ENCODE assay signal across 10 mouse cellular contexts in the genomic region with DNA sequence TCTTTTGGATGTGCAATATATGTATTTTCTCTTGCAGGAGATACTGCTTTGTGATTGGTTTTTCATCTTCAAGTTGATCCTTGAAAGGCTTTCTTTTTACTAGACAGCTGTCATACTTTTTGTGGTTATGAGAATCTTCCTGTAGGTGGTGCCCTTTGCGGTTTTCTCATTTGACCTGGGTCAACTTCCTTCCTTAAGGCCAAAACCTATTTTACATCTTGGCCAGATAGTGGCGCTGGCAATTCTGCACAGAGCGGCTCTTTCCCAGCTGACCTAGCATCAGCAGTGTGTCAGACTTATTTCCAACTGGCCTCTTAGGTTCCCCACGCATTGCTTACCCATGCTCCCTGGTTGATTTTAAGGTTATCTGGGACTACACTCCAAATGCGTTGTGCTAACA. TPM values are rescaled to one million over a fixed set of nuclear protein-coding genes. Genes with fewer than 3 reads are reported as not detected.
DNase-seq lines count a peak whose midpoint lies in the region; ATAC-seq and TF ChIP-seq lines count a peak whose summit lies in the region.
"Had no signal": no experiment of that assay in that cellular context is flagged by ENCODE, and none has a peak within 500 bp of the region (broad histone marks: within the 10 kb centered on the region; RNA-seq: fewer than 3 reads in every experiment).

No protein-coding gene starts in this region.

- ATAC-seq in cerebellum, adult (ENCODE audit: insufficient number of reproducible peaks, low FRiP score, low TSS enrichment) = no peak
- no peak for ATAC-seq in liver, embryonic 12.5 days

- H3K27ac ChIP-seq in liver, embryonic 12.5 days = no peak overlapping the region
- H3K27ac ChIP-seq in spleen, adult 2 months (ENCODE audit: insufficient read depth, low read length) = no peak overlapping the region
- no peak overlapping the region for H3K27ac ChIP-seq in midbrain, embryonic 10.5 days (replicated peaks)
- H3K27ac ChIP-seq: limb, embryonic 13.5 days had no signal

- TF ChIP-seq POLR2A in spleen, adult 2 months (IDR thresholded peaks at IDR 0.05; ENCODE audit: low read depth, low read length) = no peak

- 21% methylated on average over 5 of the region's 5 CpGs for WGBS in liver, embryonic 12.5 days (ENCODE audit: insufficient replicate concordance)
- 31% methylated on average over 5 of the region's 5 CpGs for WGBS in spleen, adult 2 months
- WGBS in midbrain, embryonic 10.5 days = 53% methylated on average over 5 of the region's 5 CpGs

- peaks cover 31% of the 10 kb centered on the region for H3K4me1 ChIP-seq in liver, embryonic 12.5 days
- peaks cover 3% of the 10 kb centered on the region; the same call in 1 of the 2 replicates for H3K4me1 ChIP-seq in spleen, adult 2 months (ENCODE audit: control insufficient read depth, insufficient read depth, insufficient read length)
- peaks cover 17% of the 10 kb centered on the region for H3K4me1 ChIP-seq in midbrain, embryonic 10.5 days

- H3K9ac ChIP-seq in liver, embryonic 12.5 days = no peak overlapping the region
- H3K9ac ChIP-seq: limb, embryonic 13.5 days had no signal

- no peak overlapping the region for H3K4me3 ChIP-seq in liver, embryonic 12.5 days
- no peak overlapping the region for H3K4me3 ChIP-seq in spleen, adult 2 months (ENCODE audit: extremely low read depth, insufficient read depth, insufficient read length)
- no peak overlapping the region for H3K4me3 ChIP-seq in midbrain, embryonic 10.5 days
- H3K4me3 ChIP-seq: limb, embryonic 13.5 days had no signal

- H3K36me3 ChIP-seq in liver, embryonic 12.5 days = no peaks in the 10 kb centered on the region
- H3K36me3 ChIP-seq in spleen, adult 2 months (ENCODE audit: control insufficient read depth, insufficient read depth, low read length) = no peaks in the 10 kb centered on the region
- no peaks in the 10 kb centered on the region for H3K36me3 ChIP-seq in midbrain, embryonic 10.5 days
- H3K36me3 ChIP-seq: limb, embryonic 13.5 days had no signal

- peak; percentile 13; the same call in 1 of the 2 replicates for TF ChIP-seq CTCF in spleen, adult 2 months (IDR thresholded peaks at IDR 0.05; ENCODE audit: extremely low read depth, insufficient read depth, insufficient read length, insufficient replicate concordance)

- peak; percentile 50 to 53 for DNase-seq in cerebellum, postnatal 10 days
- peak; percentile 13 for DNase-seq in liver
- DNase-seq in kidney, postnatal 10 days = peak; percentile 33
- peak; percentile 45 to 66 for DNase-seq in spleen, adult 2 months (ENCODE audit: low read depth in 1 of 2, low spot score in 2 of 2)
- DNase-seq in midbrain, embryonic 10.5 days (ENCODE audit: low spot score) = no peak
- DNase-seq in left cerebral cortex, adult 18-20 months (ENCODE audit: low spot score in 2 of 2) = no peak

- H3K4me2 ChIP-seq in liver, embryonic 12.5 days = no peak overlapping the region
- H3K4me2 ChIP-seq: limb, embryonic 13.5 days had no signal

- no peaks in the 10 kb centered on the region for H3K9me3 ChIP-seq in liver, embryonic 12.5 days (replicated peaks)
- no peaks in the 10 kb centered on the region for H3K9me3 ChIP-seq in midbrain, embryonic 10.5 days (replicated peaks)
- H3K9me3 ChIP-seq: limb, embryonic 13.5 days had no signal

- peaks cover 56% of the 10 kb centered on the region for H3K27me3 ChIP-seq in liver, embryonic 12.5 days (replicated peaks)
- peaks cover 1% of the 10 kb centered on the region; the same call in 1 of the 2 replicates for H3K27me3 ChIP-seq in spleen, adult 2 months (ENCODE audit: control insufficient read depth, insufficient read depth, low read length)
- H3K27me3 ChIP-seq in midbrain, embryonic 10.5 days (ENCODE audit: low read depth, poor library complexity, severe bottlenecking) = no peaks in the 10 kb centered on the region
- H3K27me3 ChIP-seq: limb, embryonic 13.5 days had no signal

RNA-seq across cellular contexts. Expression of a gene that starts 3.9 kb away (rescaled TPM):
- 5.6 and 5.8 TPM in 2 replicates for polyA plus RNA-seq in liver, embryonic 12.5 days (2016; fragmentation: Nextera tagmentation; extraction: Ambion mirVana)
- 7.1 and 7.3 TPM in 2 replicates for polyA plus RNA-seq in spleen, adult 2 months (2012; rRNA removed)
- 20.9 and 27.5 TPM in 2 replicates for polyA plus RNA-seq in midbrain, embryonic 10.5 days (2016; fragmentation: Nextera tagmentation; extraction: Ambion mirVana)
- 100 to 1,000 TPM; 156 to 160 TPM for total RNA-seq in left cerebral cortex, adult 18-20 months (2021)
- total RNA-seq: MEL had no signal

Comparison
In these comparisons a context has a peak if more than half of its experiments do, and no peak if none do; other contexts are left out.
1. DNase-seq: peak in cerebellum, postnatal 10 days (2 of 2), liver (single experiment), kidney, postnatal 10 days (single experiment) and spleen, adult 2 months (2 of 2); none in midbrain, embryonic 10.5 days (single experiment) and left cerebral cortex, adult 18-20 months (0 of 2).